Mouse (Mus musculus) heart, adult 2 months (tissue): ENCODE results near the gene Pigq. TPM values are rescaled to one million over a fixed set of nuclear protein-coding genes. Genes with fewer than 3 reads are reported as not detected.

Source experiments
- DNase-seq, 2 experiments: peaks; one replicate each; pipeline ENCODE4 v3.0.0; 2021
- H3K27ac ChIP-seq: fragments of 200-600 bp; 2 replicates; pipeline ENCODE4 v1.8.1; 2022
- H3K27me3 ChIP-seq: fragments of 200-500 bp; 2 replicates; pipeline ENCODE4 v1.6.1; 2012; ENCODE audit warnings: mild to moderate bottlenecking, low read length, inconsistent platforms, mixed read lengths; ENCODE audit not compliant: control insufficient read depth, insufficient read depth
- H3K36me3 ChIP-seq: fragments of 200-500 bp; 2 replicates; pipeline ENCODE4 v1.6.1; 2012; ENCODE audit warnings: low read length, inconsistent platforms; ENCODE audit not compliant: control insufficient read depth, insufficient read depth
- H3K4me1 ChIP-seq: fragments of 200-500 bp; 2 replicates; pipeline ENCODE4 v1.6.1; 2011; ENCODE audit warnings: low read length; ENCODE audit not compliant: control insufficient read depth, insufficient read depth
- H3K4me3 ChIP-seq: fragments of 200-600 bp; 2 replicates; pipeline ENCODE4 v1.8.1; 2022
- H3K79me2 ChIP-seq: fragments of 200-500 bp; replicated peaks from 2 replicates; pipeline ENCODE4 v1.6.1; 2012; ENCODE audit warnings: mild to moderate bottlenecking, inconsistent platforms, low read length, moderate library complexity, mixed read lengths; ENCODE audit not compliant: control insufficient read depth, insufficient read depth
- H3K9ac ChIP-seq: fragments of 200-500 bp; 2 replicates; pipeline ENCODE4 v1.6.1; 2012; ENCODE audit warnings: low read depth, mild to moderate bottlenecking, control low read depth, inconsistent platforms, low read length, mixed read lengths
- CTCF ChIP-seq: fragments of 200-600 bp; IDR thresholded peaks from 2 replicates; pipeline ENCODE4 v1.8.1; 2022; ENCODE audit warnings: antibody characterized with exemption, mild to moderate bottlenecking, moderate library complexity
- EP300 ChIP-seq: fragments of 200-500 bp; IDR thresholded peaks from 2 replicates; pipeline ENCODE4 v1.6.1; 2011; ENCODE audit warnings: low read depth, low read length, control low read depth; ENCODE audit not compliant: insufficient read depth
- POLR2A ChIP-seq: fragments of 200-500 bp; IDR thresholded peaks from 2 replicates; pipeline ENCODE4 v1.6.1; 2011; ENCODE audit warnings: mild to moderate bottlenecking, low read depth, low read length, control low read depth; ENCODE audit not compliant: insufficient read depth
- WGBS: fragments of 180-500 bp; shearing (Covaris S2); methylation state at CpG from one replicate; pipeline ENCODE4 v1.1.7; 2018; 5-methylcytosine and 5-hydroxymethylcytosine counted together
- intact Hi-C: fragments of 180-260 bp; cut with DNase I; formaldehyde crosslinking; loops from one replicate; pipeline ENCODE4 v1.15.1; 2025
- polyA plus RNA-seq: library from polyadenylated mRNA; depleted of rRNA; stranded (reverse); fragments of >200 nt; gene quantifications from 2 replicates; pipeline ENCODE4 v1.2.3, GENCODE M21; 2012
- total RNA-seq, 2 experiments: library from RNA; stranded (reverse); gene quantifications; 2 replicates each; pipeline ENCODE4 v1.2.3; 2021

The Pigq gene
- total and polyA plus RNA-seq, 3 experiments: 40.8 to 74.7 (median 48.7) TPM

- Histone ChIP-seq H3K27me3 (no peaks in the 10 kb centered on the region), H3K79me2 (peaks cover 5% of the 10 kb centered on the region), H3K27ac (no peak overlapping the region), H3K4me1 (no peaks in the 10 kb centered on the region), H3K36me3 (no peaks in the 10 kb centered on the region), H3K4me3 (no peak overlapping the region), H3K9ac (no peak overlapping the region)
- intact Hi-C loops: no loop called here
- TF ChIP-seq EP300: no peak
- 0 out of 2 replicates have a peak, but pooled peaks have one; percentile 6 for TF ChIP-seq CTCF
- 95% methylated on average over 1 of the region's 1 CpGs for WGBS
- no peak for DNase-seq
Measured at GRCm38 (mm10) chr17:25900193-25900592, 44.5 kb downstream of the Pigq start.

- TF ChIP-seq POLR2A (no peak), EP300 (no peak), CTCF (no peak)
- WGBS: 85% methylated on average over 12 of the region's 12 CpGs
Measured at GRCm38 (mm10) chr17:25895891-25896290, 48.8 kb downstream of the Pigq start.

GRCm38 (mm10) chr17:25895415-25895814 lies 49.3 kb downstream of the Pigq start:
- intact Hi-C loops: loop anchor here (2.0 kb wide), 1 partner anchor 23 kb away; the partner anchor contains the start of gene Rab40c
- Histone ChIP-seq H3K79me2 (no peaks in the 10 kb centered on the region; the same call in 1 of the 2 replicates), H3K4me3 (no peak overlapping the region), H3K27ac (no peak overlapping the region), H3K27me3 (no peaks in the 10 kb centered on the region), H3K4me1 (peaks cover 1% of the 10 kb centered on the region; the same call in 1 of the 2 replicates), H3K9ac (no peak overlapping the region), H3K36me3 (no peaks in the 10 kb centered on the region)
- peak; percentile 42 for TF ChIP-seq CTCF
- TF ChIP-seq EP300: no peak
- no peak for TF ChIP-seq POLR2A
- DNase-seq: no peak
- 42% methylated on average over 2 of the region's 2 CpGs for WGBS

More at GRCm38 (mm10) chr17:25895891-25896290, 48.8 kb downstream of the Pigq start:
- no peaks in the 10 kb centered on the region; the same call in 1 of the 2 replicates for H3K79me2 ChIP-seq
- no peak overlapping the region for H3K9ac ChIP-seq
- intact Hi-C loops: loop anchor here (2.0 kb wide), 1 partner anchor 23 kb away; the partner anchor contains the start of gene Rab40c
- DNase-seq: no peak
- H3K36me3 ChIP-seq: no peaks in the 10 kb centered on the region
- no peak overlapping the region for H3K4me3 ChIP-seq
- no peak overlapping the region for H3K27ac ChIP-seq
- H3K4me1 ChIP-seq: peaks cover 1% of the 10 kb centered on the region; the same call in 1 of the 2 replicates
- no peaks in the 10 kb centered on the region for H3K27me3 ChIP-seq

GRCm38 (mm10) chr17:25893975-25894617 lies 50.6 kb downstream of the Pigq start:
- Histone ChIP-seq H3K27ac (no peak overlapping the region), H3K4me3 (no peak overlapping the region), H3K9ac (no peak overlapping the region), H3K27me3 (no peaks in the 10 kb centered on the region), H3K36me3 (no peaks in the 10 kb centered on the region), H3K79me2 (no peaks in the 10 kb centered on the region; the same call in 1 of the 2 replicates), H3K4me1 (peaks cover 1% of the 10 kb centered on the region; the same call in 1 of the 2 replicates)
- DNase-seq: peak; percentile 71 to 75
- intact Hi-C loops: loop anchor here (1.0 to 5.0 kb wide), 5 partner anchors 25 to 198 kb away; partner anchors contain the start of genes Capn15, Decr2, Nhlrc4 and Pigq
- peak; percentile 97 for TF ChIP-seq EP300
- TF ChIP-seq POLR2A: no peak
- WGBS: 27% methylated on average over 2 of the region's 2 CpGs

- Histone ChIP-seq H3K79me2 (no peaks in the 10 kb centered on the region; the same call in 1 of the 2 replicates), H3K9ac (no peak overlapping the region), H3K4me1 (no peaks in the 10 kb centered on the region), H3K4me3 (no peak overlapping the region), H3K27ac (no peak overlapping the region), H3K36me3 (no peaks in the 10 kb centered on the region), H3K27me3 (no peaks in the 10 kb centered on the region)
- TF ChIP-seq CTCF: no peak
- no peak for TF ChIP-seq EP300
- TF ChIP-seq POLR2A: no peak
- 54% methylated on average over 3 of the region's 3 CpGs for WGBS
- DNase-seq: no peak
- intact Hi-C loops: no loop called here
Measured at GRCm38 (mm10) chr17:25888837-25889236, 55.9 kb downstream of the Pigq start.

DNA sequence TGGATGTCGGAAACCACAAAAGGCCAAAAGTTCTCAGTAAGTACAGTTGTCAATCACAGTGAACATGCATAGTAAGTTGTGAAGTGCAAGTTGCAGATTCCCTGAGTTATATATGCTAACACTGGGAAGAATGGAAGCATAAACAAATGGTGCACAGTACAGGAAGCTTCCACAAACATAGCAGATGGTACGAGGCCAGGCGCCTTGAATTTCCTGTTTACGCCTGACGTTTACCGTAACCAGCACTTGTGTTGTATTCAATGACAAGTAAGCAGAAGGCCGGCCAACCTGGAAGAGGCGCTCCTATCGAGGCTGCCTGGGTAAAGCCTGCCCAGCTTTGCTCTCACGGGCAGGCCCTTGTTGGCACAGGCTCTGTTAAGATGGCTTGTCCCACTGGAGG lies 57.3 kb downstream of the Pigq start:
- intact Hi-C loops: no loop called here
- Histone ChIP-seq H3K27ac (no peak overlapping the region), H3K4me3 (no peak overlapping the region), H3K9ac (no peak overlapping the region), H3K79me2 (no peaks in the 10 kb centered on the region), H3K4me1 (no peaks in the 10 kb centered on the region), H3K36me3 (no peaks in the 10 kb centered on the region), H3K27me3 (no peaks in the 10 kb centered on the region)
- no peak for DNase-seq
- 70% methylated on average over 10 of the region's 10 CpGs for WGBS
- TF ChIP-seq CTCF: no peak
- no peak for TF ChIP-seq POLR2A
- TF ChIP-seq EP300: no peak
